ENCODE assay signal across 8 mouse cellular contexts in genomic region chr1:38787443-38787842, GRCm38 (mm10). TPM values are rescaled to one million over a fixed set of nuclear protein-coding genes. Genes with fewer than 3 reads are reported as not detected.
DNase-seq lines count a peak whose midpoint lies in the region; ATAC-seq and TF ChIP-seq lines count a peak whose summit lies in the region.

No protein-coding gene starts in this region.

- peak; percentile 20 to 38 for DNase-seq in heart, adult 2 months
- peak; percentile 80 for DNase-seq in ZHBTc4 (ENCODE audit: low read depth, low spot score)
- DNase-seq in embryo, embryonic 10 days (ENCODE audit: low spot score), result peak; percentile 87
- peak; percentile 36 for DNase-seq in gastrocnemius, postnatal 10 days
- peak; percentile 43 to 50 for DNase-seq in kidney, postnatal 25 days
- peak; percentile 39 for DNase-seq in liver, postnatal 0 days

- intact Hi-C loops in heart, adult 2 months (cut with DNase I), result loop anchor here (1.0 to 5.0 kb wide), 2 partner anchors 395 to 602 kb away; no protein-coding TSS in a partner anchor

- no peaks in the 10 kb centered on the region for H3K9me3 ChIP-seq in heart, embryonic 11.5 days (replicated peaks; ENCODE audit: control insufficient read depth, low read length)
- no peaks in the 10 kb centered on the region for H3K9me3 ChIP-seq in liver, postnatal 0 days (ENCODE audit: low read length)

- peak; percentile 85 for TF ChIP-seq CTCF in heart, adult 2 months (IDR thresholded peaks at IDR 0.05)
- peak; percentile 90 for TF ChIP-seq CTCF in liver, postnatal 0 days (IDR thresholded peaks at IDR 0.05; ENCODE audit: low read depth)

- H3K4me1 ChIP-seq in heart, adult 2 months (ENCODE audit: control insufficient read depth, insufficient read depth, low read length), result no peaks in the 10 kb centered on the region
- no peaks in the 10 kb centered on the region for H3K4me1 ChIP-seq in heart, embryonic 11.5 days (ENCODE audit: control insufficient read depth, insufficient read depth, low read length)
- H3K4me1 ChIP-seq in liver, postnatal 0 days (ENCODE audit: insufficient read depth), result no peaks in the 10 kb centered on the region

- ATAC-seq in heart, embryonic 11.5 days (replicated peaks; ENCODE audit: insufficient number of reproducible peaks, low FRiP score, low TSS enrichment), result no peak
- ATAC-seq in liver, postnatal 0 days, result 0 out of 2 replicates have a peak, but pooled peaks have one; percentile 29
- peak; percentile 39; the same call in 1 of the 2 replicates for ATAC-seq in neutrophil, adult 5-6 weeks (ENCODE audit: extremely low read depth, insufficient number of reproducible peaks, low FRiP score, poor library complexity, severe bottlenecking)

- H3K36me3 ChIP-seq in heart, adult 2 months (ENCODE audit: control insufficient read depth, insufficient read depth, low read length), result no peaks in the 10 kb centered on the region
- no peaks in the 10 kb centered on the region for H3K36me3 ChIP-seq in heart, embryonic 11.5 days (ENCODE audit: control insufficient read depth, insufficient read depth, low read length)
- no peaks in the 10 kb centered on the region for H3K36me3 ChIP-seq in liver, postnatal 0 days (replicated peaks; ENCODE audit: insufficient read depth, low read length)

- 0 out of 2 replicates have a peak, but pooled peaks have one; percentile 79 for TF ChIP-seq EP300 in heart, adult 2 months (IDR thresholded peaks at IDR 0.05; ENCODE audit: insufficient read depth, low read depth, low read length)
- no peak for TF ChIP-seq EP300 in liver, postnatal 0 days (IDR thresholded peaks at IDR 0.05; ENCODE audit: low read depth)

- H3K4me2 ChIP-seq in heart, embryonic 11.5 days, result no peak overlapping the region
- H3K4me2 ChIP-seq in liver, postnatal 0 days (ENCODE audit: low read depth, low read length), result no peak overlapping the region

- no peak overlapping the region for H3K27ac ChIP-seq in heart, adult 2 months
- no peak overlapping the region for H3K27ac ChIP-seq in heart, embryonic 11.5 days (ENCODE audit: low read depth, low read length)
- H3K27ac ChIP-seq in liver, postnatal 0 days (ENCODE audit: low read depth), result no peak overlapping the region

- H3K9ac ChIP-seq in heart, adult 2 months (ENCODE audit: low read depth, low read length), result no peak overlapping the region
- no peak overlapping the region for H3K9ac ChIP-seq in heart, embryonic 11.5 days (ENCODE audit: low read depth, low read length)
- H3K9ac ChIP-seq in liver, postnatal 0 days (replicated peaks), result no peak overlapping the region

- no peak overlapping the region for H3K4me3 ChIP-seq in heart, adult 2 months
- H3K4me3 ChIP-seq in heart, embryonic 11.5 days (ENCODE audit: low read depth, low read length), result no peak overlapping the region
- no peak overlapping the region for H3K4me3 ChIP-seq in liver, postnatal 0 days (ENCODE audit: low read depth, low read length)

- no peaks in the 10 kb centered on the region for H3K79me2 ChIP-seq in heart, adult 2 months (replicated peaks; ENCODE audit: control insufficient read depth, insufficient read depth, low read length)

- no peaks in the 10 kb centered on the region for H3K27me3 ChIP-seq in heart, adult 2 months (ENCODE audit: control insufficient read depth, insufficient read depth, low read length)
- no peaks in the 10 kb centered on the region for H3K27me3 ChIP-seq in heart, embryonic 11.5 days (ENCODE audit: control insufficient read depth, insufficient read depth, low read length)
- H3K27me3 ChIP-seq in liver, postnatal 0 days (ENCODE audit: insufficient read depth, low read length), result no peaks in the 10 kb centered on the region

- TF ChIP-seq POLR2A in heart, adult 2 months (IDR thresholded peaks at IDR 0.05; ENCODE audit: insufficient read depth, low read depth, low read length), result no peak

- 6% methylated on average over 5 of the region's 5 CpGs for WGBS in heart, adult 2 months
- 8% methylated on average over 5 of the region's 5 CpGs for WGBS in heart, embryonic 11.5 days (ENCODE audit: insufficient replicate concordance)
- WGBS in liver, postnatal 0 days (ENCODE audit: insufficient replicate concordance), result 9% methylated on average over 5 of the region's 5 CpGs

RNA-seq across cellular contexts. Expression of gene Lonrf2, which starts 49.1 kb away (rescaled TPM):
- total RNA-seq in heart, adult 2 months (2021), result 1 to 10 TPM; 3.3 to 3.8 TPM
- polyA plus RNA-seq in heart, adult 2 months (2012; rRNA removed), result 2.6 and 4.2 TPM in 2 replicates
- polyA plus RNA-seq in heart, embryonic 11.5 days (2014; fragmentation: Nextera tagmentation; extraction: Ambion mirVana), result 0.84 and 0.93 TPM in 2 replicates
- total RNA-seq in gastrocnemius, postnatal 10 days (2021), result 1 to 10 TPM; 1.7 to 2.4 TPM
- 0.01 TPM in 1 of 2 replicates, not detected in the other for polyA plus RNA-seq in liver, postnatal 0 days (2015; fragmentation: Nextera tagmentation; extraction: Ambion mirVana)
- total RNA-seq in neutrophil, adult 5-6 weeks (2017), result not detected in 2 replicates

Comparison
In these comparisons a context has a peak if more than half of its experiments do, and no peak if none do; other contexts are left out.
1. DNase-seq: peak in every context shown above with its lines; median percentile 87 in embryo, embryonic 10 days; 80 in ZHBTc4; 46 in kidney, postnatal 25 days; 39 in liver, postnatal 0 days; 36 in gastrocnemius, postnatal 10 days; 29 in heart, adult 2 months.